Mouse (Mus musculus) hindbrain, embryonic 16.5 days (tissue): ENCODE results near the gene Ano9. TPM values are rescaled to one million over a fixed set of nuclear protein-coding genes. Genes with fewer than 3 reads are reported as not detected.

Experiments
- ATAC-seq: fragments of 200-750 bp; cut with Nextera tagmentation; 2 replicates; pipeline ENCODE4 v1.8.0; 2017; ENCODE audit warnings: moderate TSS enrichment, moderate library complexity
- H3K27ac ChIP-seq: fragments of 300-500 bp; sonication (generic); 2 replicates; pipeline ENCODE4 v1.5.1; 2014; ENCODE audit warnings: low read depth, mild to moderate bottlenecking, control low read depth, low read length, moderate library complexity
- H3K27me3 ChIP-seq: fragments of 300-500 bp; sonication (generic); replicated peaks from 2 replicates; pipeline ENCODE4 v1.6.1; 2014; ENCODE audit warnings: low read length; ENCODE audit not compliant: control insufficient read depth, insufficient read depth
- H3K36me3 ChIP-seq: fragments of 300-500 bp; sonication (generic); 2 replicates; pipeline ENCODE4 v1.6.1; 2014; ENCODE audit warnings: mild to moderate bottlenecking, low read length, moderate library complexity, mixed read lengths; ENCODE audit not compliant: control insufficient read depth, insufficient read depth
- H3K4me1 ChIP-seq: fragments of 300-500 bp; sonication (generic); 2 replicates; pipeline ENCODE4 v1.6.1; 2014; ENCODE audit warnings: low read depth, low read length; ENCODE audit not compliant: control insufficient read depth, insufficient read depth
- H3K4me2 ChIP-seq: fragments of 300-500 bp; sonication (generic); 2 replicates; pipeline ENCODE4 v1.6.1; 2014; ENCODE audit warnings: mild to moderate bottlenecking, low read length, control low read depth, moderate library complexity
- H3K4me3 ChIP-seq: fragments of 300-500 bp; sonication (generic); 2 replicates; pipeline ENCODE4 v1.5.1; 2014; ENCODE audit warnings: mild to moderate bottlenecking, low read length, control low read depth, moderate library complexity
- H3K9ac ChIP-seq: fragments of 300-500 bp; sonication (generic); 2 replicates; pipeline ENCODE4 v1.6.1; 2014; ENCODE audit warnings: low read depth, mild to moderate bottlenecking, control low read depth, low read length, moderate library complexity
- H3K9me3 ChIP-seq: fragments of 300-500 bp; sonication (generic); 2 replicates; pipeline ENCODE4 v1.6.1; 2014; ENCODE audit warnings: mild to moderate bottlenecking, low read length, moderate library complexity; ENCODE audit not compliant: control insufficient read depth
- WGBS: fragments of 180-500 bp; shearing (Covaris S2); extraction: QIAGEN DNeasy Blood & Tissue Kit; methylation state at CpG from one replicate; pipeline ENCODE4 v1.1.7; 2014; 5-methylcytosine and 5-hydroxymethylcytosine counted together
- polyA plus RNA-seq: library from polyadenylated mRNA; unstranded; fragments of >200 nt; fragmentation: Nextera tagmentation; extraction: Ambion mirVana; gene quantifications from 2 replicates; pipeline ENCODE4 v1.2.1, GENCODE M21; 2015

Ano9 gene
- polyA plus RNA-seq, 1 experiment from 2014 or later, result 0.80 TPM

DNA sequence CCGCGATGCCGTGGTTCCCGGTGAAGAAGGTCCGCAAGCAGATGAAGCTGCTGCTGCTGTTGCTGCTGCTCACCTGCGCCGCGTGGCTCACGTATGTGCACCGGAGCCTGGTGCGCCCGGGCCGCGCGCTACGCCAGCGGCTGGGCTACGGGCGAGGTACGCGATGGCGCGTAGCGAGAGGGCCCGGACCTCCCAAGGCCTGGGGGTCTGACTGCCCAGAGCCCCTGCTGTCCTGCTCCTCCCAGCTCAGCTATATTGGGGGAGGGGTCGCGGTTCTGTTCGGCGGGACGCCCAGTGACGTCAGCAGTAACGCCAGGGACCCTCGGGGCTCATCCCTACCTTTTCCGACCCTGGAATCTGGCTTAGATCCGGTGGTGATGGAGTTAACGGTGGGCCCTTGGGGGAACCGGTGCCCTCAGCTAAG lies 56.3 kb downstream of the Ano9 start:
- Histone ChIP-seq H3K4me1 (peaks cover 18% of the 10 kb centered on the region), H3K27ac (peak overlapping the region; percentile 91), H3K27me3 (no peaks in the 10 kb centered on the region), H3K4me2 (peak overlapping the region; percentile 84), H3K36me3 (peaks cover 23% of the 10 kb centered on the region), H3K9me3 (no peaks in the 10 kb centered on the region), H3K4me3 (peak overlapping the region; percentile 94), H3K9ac (peak overlapping the region; percentile 99)
- peak; percentile 53 for ATAC-seq
- WGBS, result under 1% methylated on average over 37 of the region's 37 CpGs

DNA sequence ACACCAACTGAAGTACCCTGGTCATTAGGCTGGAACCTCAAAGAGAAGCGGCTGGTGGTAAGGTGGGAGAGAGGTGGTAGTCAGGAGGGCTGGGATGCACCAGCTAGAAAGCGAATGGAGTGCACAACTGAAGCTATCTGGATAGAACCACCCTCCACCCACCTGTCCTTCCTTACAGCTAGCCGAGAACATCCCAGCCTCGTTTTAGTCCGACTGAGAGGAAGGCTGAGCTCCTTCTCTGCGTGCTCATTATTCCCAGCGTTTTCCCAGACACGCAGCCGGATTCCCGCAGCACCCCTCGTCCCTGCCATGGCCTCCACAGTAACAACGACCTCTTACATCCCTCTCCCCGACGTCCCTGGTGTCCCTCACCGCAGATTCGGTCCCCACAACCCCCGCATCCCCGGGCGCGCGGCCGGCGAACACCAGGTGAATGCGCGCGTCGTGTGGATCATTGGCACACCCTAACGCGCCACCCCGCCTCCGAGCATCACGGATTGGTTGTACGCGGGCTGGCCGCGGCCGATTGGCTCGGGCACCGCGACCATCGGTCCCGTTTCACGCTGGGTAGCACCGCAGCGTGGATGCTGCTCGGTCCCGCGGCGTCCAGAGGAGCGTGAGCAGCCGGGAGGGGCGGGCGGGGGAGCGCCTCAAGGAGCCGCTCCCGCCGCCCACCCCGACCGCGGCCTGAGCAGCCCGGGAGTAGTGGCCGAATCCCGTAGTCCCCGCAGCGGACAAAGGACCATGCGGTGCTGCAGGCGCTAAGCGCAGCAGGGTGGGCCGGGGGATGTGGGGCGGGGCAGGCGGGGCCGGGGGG lies 57.0 kb downstream of the Ano9 start, which contains the start of gene B4galnt4:
Gene B4galnt4 (plus strand): TSS at position 679 of the 817 bp plus-strand sequence.
- Histone ChIP-seq H3K36me3 (peaks cover 17% of the 10 kb centered on the region), H3K27me3 (no peaks in the 10 kb centered on the region), H3K4me2 (peak within 1 kb of the TSS; percentile 84), H3K4me1 (peaks cover 18% of the 10 kb centered on the region), H3K9ac (peak within 1 kb of the TSS; percentile 99), H3K27ac (peak within 1 kb of the TSS; percentile 91), H3K9me3 (no peaks in the 10 kb centered on the region), H3K4me3 (peak within 1 kb of the TSS; percentile 94)
- ATAC-seq, result peak; percentile 98
- WGBS, result under 1% methylated on average over 58 of the region's 72 CpGs

GRCm38 (mm10) chr7:141059929-141060328 lies 57.7 kb downstream of the Ano9 start:
- peak overlapping the region; percentile 99 for H3K9ac ChIP-seq
- H3K9me3 ChIP-seq, result no peaks in the 10 kb centered on the region
- peak; percentile 8; the same call in 1 of the 2 replicates for ATAC-seq
- H3K4me2 ChIP-seq, result peak overlapping the region; percentile 84
- 56% methylated on average over 2 of the region's 2 CpGs for WGBS
- H3K4me1 ChIP-seq, result peaks cover 18% of the 10 kb centered on the region
- peaks cover 11% of the 10 kb centered on the region for H3K36me3 ChIP-seq
- peak overlapping the region; percentile 91 for H3K27ac ChIP-seq
- H3K4me3 ChIP-seq, result peak overlapping the region; percentile 94
- no peaks in the 10 kb centered on the region for H3K27me3 ChIP-seq

DNA sequence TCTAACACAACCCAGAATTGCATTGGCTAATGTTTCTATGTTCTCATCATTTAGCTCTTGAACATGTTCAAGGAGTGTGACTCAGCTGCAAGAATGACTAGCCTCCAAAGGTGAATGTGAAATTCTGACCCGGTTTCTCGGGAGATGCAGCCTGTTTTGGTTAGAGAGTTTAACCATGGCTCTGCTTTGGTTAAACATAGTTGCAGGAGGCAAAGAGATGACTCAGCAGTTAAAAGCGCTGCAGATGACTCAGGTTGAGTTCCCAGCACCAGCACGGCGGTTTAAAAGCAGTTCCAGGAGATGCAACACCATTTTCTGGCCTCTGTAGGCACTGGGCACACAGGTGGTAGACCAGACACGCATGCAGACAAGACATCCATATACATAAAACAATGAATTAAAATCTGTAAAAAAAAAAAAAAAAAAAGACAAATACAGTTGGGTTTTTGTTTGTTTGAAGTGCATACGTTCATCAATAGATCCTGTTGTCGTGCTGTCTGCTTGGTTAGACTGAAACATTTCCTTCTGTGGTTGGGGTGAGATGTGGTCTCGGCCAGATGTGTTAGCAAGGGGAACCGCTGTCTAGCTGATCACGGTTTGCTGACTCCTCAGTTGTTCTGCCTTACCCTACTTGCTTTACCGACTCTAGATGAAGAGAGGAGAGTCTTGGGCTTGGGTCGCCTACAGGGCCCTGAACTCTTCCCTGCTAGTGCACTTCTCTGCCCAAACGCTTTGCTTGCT lies 58.8 kb downstream of the Ano9 start:
- no peak for ATAC-seq
- 94% methylated on average over 14 of the region's 14 CpGs for WGBS
- Histone ChIP-seq H3K4me2 (no peak overlapping the region), H3K9ac (no peak overlapping the region), H3K36me3 (peaks cover under 1% of the 10 kb centered on the region; the same call in 1 of the 2 replicates), H3K4me1 (peaks cover 18% of the 10 kb centered on the region), H3K9me3 (no peaks in the 10 kb centered on the region), H3K4me3 (no peak overlapping the region), H3K27ac (no peak overlapping the region), H3K27me3 (no peaks in the 10 kb centered on the region)

DNA sequence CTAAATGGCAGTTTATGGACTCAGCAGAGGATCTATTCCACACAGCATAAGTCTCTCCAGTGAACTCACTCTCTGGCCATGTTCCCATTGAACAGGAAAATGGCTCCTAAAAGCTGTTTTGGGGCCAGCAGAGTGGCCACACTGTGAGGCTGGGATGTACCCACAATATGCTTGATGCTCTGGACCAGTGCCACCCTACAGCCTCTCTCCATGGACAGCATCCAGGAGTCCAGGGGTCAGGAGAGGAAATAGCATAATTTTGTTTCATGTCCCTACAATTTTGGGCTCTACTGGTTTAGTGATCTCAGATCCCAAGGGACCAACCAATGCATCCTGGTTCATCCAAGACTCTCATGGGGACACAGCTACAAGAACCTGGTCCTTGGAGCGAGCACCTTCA lies 60.1 kb downstream of the Ano9 start:
- no peaks in the 10 kb centered on the region for H3K36me3 ChIP-seq
- no peaks in the 10 kb centered on the region for H3K9me3 ChIP-seq
- ATAC-seq, result no peak
- H3K27ac ChIP-seq, result no peak overlapping the region
- 89% methylated on average over 1 of the region's 1 CpGs for WGBS
- H3K9ac ChIP-seq, result no peak overlapping the region
- H3K4me2 ChIP-seq, result no peak overlapping the region
- H3K4me3 ChIP-seq, result no peak overlapping the region
- no peaks in the 10 kb centered on the region for H3K27me3 ChIP-seq
- peaks cover 13% of the 10 kb centered on the region for H3K4me1 ChIP-seq

- no peak for ATAC-seq
- H3K4me1 ChIP-seq, result peaks cover 8% of the 10 kb centered on the region
- H3K27me3 ChIP-seq, result no peaks in the 10 kb centered on the region
- no peaks in the 10 kb centered on the region for H3K36me3 ChIP-seq
- H3K4me3 ChIP-seq, result no peak overlapping the region
- no peak overlapping the region for H3K27ac ChIP-seq
- WGBS, result 92% methylated on average over 6 of the region's 6 CpGs
- no peak overlapping the region for H3K9ac ChIP-seq
- H3K9me3 ChIP-seq, result no peaks in the 10 kb centered on the region
- no peak overlapping the region for H3K4me2 ChIP-seq
Measured at GRCm38 (mm10) chr7:141056976-141057375, 60.6 kb downstream of the Ano9 start.

GRCm38 (mm10) chr7:141055785-141056184 lies 61.8 kb downstream of the Ano9 start:
- Histone ChIP-seq H3K4me1 (peaks cover 4% of the 10 kb centered on the region), H3K4me2 (no peak overlapping the region), H3K9ac (no peak overlapping the region), H3K4me3 (no peak overlapping the region), H3K36me3 (no peaks in the 10 kb centered on the region), H3K27ac (no peak overlapping the region), H3K27me3 (no peaks in the 10 kb centered on the region), H3K9me3 (no peaks in the 10 kb centered on the region)
- WGBS, result 88% methylated on average over 4 of the region's 4 CpGs
- ATAC-seq, result no peak

- H3K9ac ChIP-seq, result no peak overlapping the region
- WGBS, result 74% methylated on average over 2 of the region's 2 CpGs
Measured at GRCm38 (mm10) chr7:141052421-141052820, 65.2 kb downstream of the Ano9 start.

DNA sequence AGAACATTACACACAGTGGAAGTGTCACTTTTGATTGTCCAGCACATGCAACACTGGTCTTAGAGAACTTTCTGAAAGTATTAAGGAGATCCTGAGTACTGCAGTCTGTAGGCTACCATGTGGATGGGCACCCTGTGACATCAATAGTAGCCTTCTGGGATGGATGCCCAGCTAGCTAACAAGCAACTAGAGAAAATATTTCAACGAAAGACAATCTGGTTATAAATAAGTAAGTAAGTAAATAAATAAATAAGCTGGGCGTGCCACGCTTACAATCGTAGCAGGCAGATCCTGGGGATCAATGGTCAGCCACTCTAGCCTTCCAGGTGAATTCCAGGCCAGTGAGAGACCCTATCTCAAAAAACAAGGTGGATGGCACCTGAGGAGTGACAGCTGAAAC lies 65.6 kb downstream of the Ano9 start:
- no peak for ATAC-seq
- WGBS, result 87% methylated on average over 4 of the region's 4 CpGs
- no peak overlapping the region for H3K4me3 ChIP-seq
- no peak overlapping the region for H3K27ac ChIP-seq
- no peak overlapping the region for H3K9ac ChIP-seq
- H3K9me3 ChIP-seq, result no peaks in the 10 kb centered on the region
- no peaks in the 10 kb centered on the region for H3K27me3 ChIP-seq
- H3K36me3 ChIP-seq, result no peaks in the 10 kb centered on the region
- no peak overlapping the region for H3K4me2 ChIP-seq
- peaks cover 4% of the 10 kb centered on the region for H3K4me1 ChIP-seq

More at GRCm38 (mm10) chr7:141052421-141052820, 65.2 kb downstream of the Ano9 start:
- Histone ChIP-seq H3K4me3 (no peak overlapping the region), H3K9me3 (no peaks in the 10 kb centered on the region), H3K4me2 (no peak overlapping the region), H3K27me3 (no peaks in the 10 kb centered on the region), H3K36me3 (no peaks in the 10 kb centered on the region), H3K27ac (no peak overlapping the region), H3K4me1 (peaks cover 4% of the 10 kb centered on the region)
- no peak for ATAC-seq
